Mouse (Mus musculus) bone marrow, adult 2 months (tissue): ENCODE results near the gene Atg4b. TPM values are rescaled to one million over a fixed set of nuclear protein-coding genes. Genes with fewer than 3 reads are reported as not detected.
"Not testable (repeated sequence)": the region's sequence is repeated elsewhere in the genome, so short reads cannot be mapped to it uniquely, and the experiment has no call there.

Source experiments
- H3K27ac ChIP-seq: fragments of 200-500 bp; 2 replicates; pipeline ENCODE4 v1.5.1; 2012; ENCODE audit warnings: low read depth, mild to moderate bottlenecking, control low read depth, inconsistent platforms, low read length; ENCODE audit not compliant: control insufficient read depth, poor library complexity, insufficient read depth
- H3K4me1 ChIP-seq: fragments of 200-500 bp; 2 replicates; pipeline ENCODE4 v1.6.1; 2011; ENCODE audit warnings: low read length; ENCODE audit not compliant: control insufficient read depth, insufficient read depth
- H3K4me3 ChIP-seq: fragments of 200-500 bp; replicated peaks from 2 replicates; pipeline ENCODE3; 2011; ENCODE audit warnings: mild to moderate bottlenecking, low read depth, low read length, control low read depth; ENCODE audit not compliant: control insufficient read depth
- CTCF ChIP-seq: fragments of 200-500 bp; IDR thresholded peaks from 2 replicates; pipeline ENCODE4 v1.5.1; 2011; ENCODE audit warnings: low read length, control low read depth; ENCODE audit not compliant: control insufficient read depth, insufficient read depth
- POLR2A ChIP-seq: fragments of 200-500 bp; IDR thresholded peaks from 2 replicates; pipeline ENCODE4 v1.6.1; 2011; ENCODE audit warnings: low read depth, mild to moderate bottlenecking, control low read depth, low read length, borderline replicate concordance; ENCODE audit not compliant: control insufficient read depth
- WGBS: fragments of 180-500 bp; shearing (Covaris S2); methylation state at CpG from one replicate; pipeline ENCODE4 v1.1.7; 2018; 5-methylcytosine and 5-hydroxymethylcytosine counted together
- polyA plus RNA-seq: library from polyadenylated mRNA; stranded (reverse); fragments of >200 nt; gene quantifications from 2 replicates; pipeline ENCODE4 v1.2.4, GENCODE M21; 2011; ENCODE audit warnings: low replicate concordance; ENCODE audit not compliant: missing spikeins, insufficient read depth, insufficient read length

Atg4b gene
- polyA plus RNA-seq, 1 experiment, result 56.8 TPM

DNA sequence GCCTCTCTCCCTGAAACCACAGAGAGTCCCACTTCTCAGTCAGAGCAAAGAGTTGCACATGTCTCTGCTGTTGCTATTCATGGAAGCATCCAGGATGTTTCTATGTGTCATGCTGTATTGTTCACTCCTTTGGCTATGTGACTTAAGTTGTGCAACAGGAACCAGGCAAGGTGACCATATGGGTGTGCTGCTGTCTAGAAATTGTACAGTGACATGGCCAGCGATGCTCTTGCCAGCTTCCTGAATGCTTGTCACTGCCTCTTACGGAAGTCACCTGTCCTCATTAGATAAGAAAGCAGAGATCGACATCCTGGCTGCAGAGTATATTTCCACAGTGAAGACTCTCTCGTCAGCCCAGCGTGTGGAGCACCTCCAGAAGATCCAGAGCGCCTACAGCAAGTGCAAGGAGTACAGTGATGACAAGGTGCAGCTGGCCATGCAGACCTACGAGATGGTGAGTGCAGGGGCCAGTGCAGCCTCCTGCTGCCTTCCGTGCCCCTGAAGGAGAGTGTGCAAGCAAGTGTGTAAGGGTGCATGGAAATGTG lies 60.3 kb downstream of the Atg4b start:
- Histone ChIP-seq H3K4me3 (no peak overlapping the region), H3K27ac (no peak overlapping the region), H3K4me1 (no peaks in the 10 kb centered on the region)
- no peak for TF ChIP-seq CTCF
- 76% methylated on average over 8 of the region's 8 CpGs for WGBS

DNA sequence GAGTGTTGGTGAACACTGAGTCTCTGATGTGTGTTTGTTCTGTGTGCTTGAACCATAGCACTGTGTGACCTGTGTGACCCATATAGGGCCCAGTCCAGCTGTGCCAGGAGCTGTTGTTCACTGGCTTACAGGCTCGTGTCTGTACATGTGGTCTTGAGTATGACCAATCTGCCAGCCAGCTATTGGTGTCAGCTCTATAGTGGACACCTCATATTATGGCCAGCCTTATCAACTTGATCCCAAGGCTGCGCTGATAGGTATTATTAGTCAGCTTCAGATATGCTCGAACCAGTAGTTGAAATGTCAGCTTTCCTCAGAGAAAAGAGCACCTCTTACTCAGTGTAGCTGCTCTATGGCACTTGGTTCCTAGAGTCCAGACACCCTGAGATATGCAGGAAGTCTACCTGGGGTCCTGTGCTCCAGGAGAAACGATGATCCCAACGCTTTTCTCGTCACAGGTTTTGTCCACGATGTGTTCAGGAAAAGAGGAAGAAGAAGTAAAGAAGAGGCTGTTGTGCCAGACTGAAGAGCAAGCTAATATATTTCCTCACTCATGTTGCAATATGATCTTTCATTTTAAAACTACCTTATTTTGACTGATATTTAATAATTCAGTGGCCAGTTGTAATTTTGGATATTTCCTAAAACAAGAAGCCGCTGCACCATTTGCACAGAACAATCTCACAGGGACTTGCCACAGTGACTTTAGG lies 66.7 kb downstream of the Atg4b start:
- 56% methylated on average over 8 of the region's 8 CpGs for WGBS

GRCm38 (mm10) chr1:93818722-93819121 lies 67.4 kb downstream of the Atg4b start:
- TF ChIP-seq POLR2A (no peak), CTCF (no peak)
- 51% methylated on average over 7 of the region's 7 CpGs for WGBS
- H3K4me3 ChIP-seq, result no peak overlapping the region
- peak overlapping the region; percentile 89 for H3K27ac ChIP-seq
- peaks cover 3% of the 10 kb centered on the region for H3K4me1 ChIP-seq

More for the DNA sequence above, 66.7 kb downstream of the Atg4b start:
- H3K27ac ChIP-seq, result peak overlapping the region; percentile 89
- H3K4me3 ChIP-seq, result no peak overlapping the region
- TF ChIP-seq CTCF, result no peak
- no peak for TF ChIP-seq POLR2A
- peaks cover 3% of the 10 kb centered on the region for H3K4me1 ChIP-seq

DNA sequence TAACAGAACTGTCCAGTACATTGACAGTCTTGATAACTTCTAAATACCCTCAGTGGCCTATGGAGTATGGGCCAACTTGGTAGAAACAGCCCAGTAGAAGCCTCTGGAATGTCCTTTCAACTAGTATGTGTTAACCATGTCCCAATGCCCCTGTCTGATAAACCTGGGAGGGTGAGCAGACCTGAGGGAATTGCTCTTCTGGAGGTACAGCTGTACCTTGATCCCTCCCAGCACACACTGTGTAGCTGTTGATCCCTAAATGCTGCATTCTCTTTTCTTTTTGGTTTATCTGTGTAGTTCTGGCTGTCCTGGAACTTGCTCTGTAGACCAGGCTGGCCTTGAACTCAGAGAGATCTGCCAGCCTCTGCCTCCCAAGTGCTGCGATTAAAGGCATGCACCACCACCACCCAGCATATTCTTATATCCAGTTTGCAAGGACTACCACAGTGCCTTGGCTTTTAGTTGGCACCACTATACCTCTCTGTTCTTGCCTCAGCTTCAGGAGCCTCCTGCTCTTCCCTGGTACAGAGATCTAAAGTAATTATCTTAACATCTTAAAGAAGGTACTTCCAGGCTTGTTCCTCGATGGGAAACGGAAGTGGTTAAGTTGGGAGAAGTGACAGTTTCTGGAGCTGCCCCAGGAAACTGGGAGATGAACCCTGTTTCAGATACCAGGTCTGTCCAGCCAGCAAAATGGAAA lies 72.6 kb downstream of the Atg4b start:
- H3K4me3 ChIP-seq, result no peak overlapping the region
- no peaks in the 10 kb centered on the region; the same call in 1 of the 2 replicates for H3K4me1 ChIP-seq
- WGBS, result 59% methylated on average over 3 of the region's 3 CpGs
- TF ChIP-seq POLR2A (no peak), CTCF (no peak)
- peak overlapping the region; percentile 95; the same call in 1 of the 2 replicates for H3K27ac ChIP-seq

- Histone ChIP-seq H3K4me1 (no peaks in the 10 kb centered on the region; the same call in 1 of the 2 replicates), H3K27ac (peak within 1 kb of the TSS; percentile 95), H3K4me3 (peak within 1 kb of the TSS; percentile 80)
- no peak for TF ChIP-seq CTCF
- WGBS, result 23% methylated on average over 10 of the region's 10 CpGs
These were observed 73.3 kb downstream of the Atg4b start, which contains the start of gene D2hgdh for GRCm38 (mm10) chr1:93824609-93825008. Gene D2hgdh, plus strand, starts transcription at chr1:93824909.

DNA sequence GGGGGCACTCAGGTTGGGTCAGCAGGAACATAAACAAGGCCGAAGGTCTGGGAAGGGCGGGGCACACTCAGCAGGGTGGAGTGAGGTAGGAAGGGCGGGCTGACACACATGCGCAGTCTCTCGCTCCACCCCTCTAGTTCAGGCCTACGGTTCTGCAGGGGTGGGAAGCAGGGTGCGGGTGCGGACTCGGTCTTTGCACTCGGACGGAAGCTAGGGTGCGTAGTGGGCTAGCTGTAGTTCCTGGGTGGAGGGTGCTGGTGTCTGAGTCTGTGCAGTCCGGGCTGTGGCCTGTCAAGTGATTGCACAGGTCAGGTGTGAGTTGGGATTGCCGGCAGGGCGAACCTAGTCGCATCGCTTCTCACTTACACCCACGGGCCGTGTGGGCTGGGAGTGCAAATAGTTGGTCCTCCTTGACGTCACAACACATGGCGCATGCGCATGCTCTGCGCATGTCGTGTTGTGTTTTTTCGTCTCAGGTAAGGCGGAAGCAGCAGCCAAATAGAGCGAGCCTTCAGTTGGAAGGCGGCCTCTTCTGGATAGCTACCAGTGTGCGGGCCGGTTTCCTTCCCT lies 73.9 kb downstream of the Atg4b start:
- peak; percentile 89 for TF ChIP-seq POLR2A
- TF ChIP-seq CTCF, result no peak
- H3K4me3 ChIP-seq, result peak overlapping the region; percentile 80
- H3K4me1 ChIP-seq, result no peaks in the 10 kb centered on the region
- under 1% methylated on average over 30 of the region's 30 CpGs for WGBS
- peak overlapping the region; percentile 95 for H3K27ac ChIP-seq

GRCm38 (mm10) chr1:93825771-93826539 lies 74.7 kb downstream of the Atg4b start:
- WGBS, result 48% methylated on average over 27 of the region's 27 CpGs
- TF ChIP-seq POLR2A, result no peak
- no peak for TF ChIP-seq CTCF
- Histone ChIP-seq H3K4me3 (peak overlapping the region; percentile 59), H3K27ac (peak overlapping the region; percentile 95), H3K4me1 (no peaks in the 10 kb centered on the region)

DNA sequence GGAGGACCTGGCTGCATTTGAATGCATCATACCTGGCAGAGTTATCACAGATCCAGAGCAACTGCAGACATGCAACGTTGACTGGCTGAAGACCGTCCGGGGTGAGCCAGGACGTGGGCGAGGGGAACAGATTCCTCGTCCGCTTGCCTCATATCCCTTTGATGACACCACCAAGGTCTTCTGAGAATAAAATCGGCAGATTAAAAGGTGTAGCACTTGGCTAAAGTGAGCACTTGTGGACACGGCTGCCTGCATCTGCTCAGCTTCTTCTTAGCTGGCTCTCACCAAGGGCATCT lies 75.2 kb downstream of the Atg4b start:
- no peak overlapping the region for H3K4me3 ChIP-seq
- no peaks in the 10 kb centered on the region for H3K4me1 ChIP-seq
- no peak for TF ChIP-seq POLR2A
- TF ChIP-seq CTCF, result no peak
- 80% methylated on average over 9 of the region's 9 CpGs for WGBS
- no peak overlapping the region for H3K27ac ChIP-seq

- 43% methylated on average over 4 of the region's 4 CpGs for WGBS
- H3K4me3 ChIP-seq, H3K4me1 ChIP-seq, H3K27ac ChIP-seq: not testable (repeated sequence)
These were observed 81.6 kb downstream of the Atg4b start for GRCm38 (mm10) chr1:93832754-93833360.
